Mouse (Mus musculus) lung, embryonic 14.5 days (tissue): ENCODE measurements around the gene Musk. TPM values are rescaled to one million over a fixed set of nuclear protein-coding genes. Genes with fewer than 3 reads are reported as not detected.
A peak's percentile ranks its signal among the peaks of the same experiment; 100 is the strongest.

ENCODE experiments used
- ATAC-seq: fragments of 200-750 bp; cut with Nextera tagmentation; 2 replicates; pipeline ENCODE4 v1.8.0; 2017; ENCODE audit warnings: mild to moderate bottlenecking, moderate TSS enrichment, moderate library complexity; ENCODE audit not compliant: insufficient read depth
- DNase-seq: peaks from one replicate; pipeline ENCODE4 v3.0.0-alpha.2; 2015
- H3K27ac ChIP-seq: fragments of 300-500 bp; sonication (generic); 2 replicates; pipeline ENCODE4 v1.5.1; 2014; ENCODE audit warnings: low read depth, mild to moderate bottlenecking, moderate library complexity
- H3K27me3 ChIP-seq: fragments of 300-500 bp; sonication (generic); 2 replicates; pipeline ENCODE4 v1.6.1; 2014; ENCODE audit warnings: low read length, control low read depth; ENCODE audit not compliant: insufficient read depth
- H3K36me3 ChIP-seq: fragments of 300-500 bp; sonication (generic); 2 replicates; pipeline ENCODE4 v1.6.1; 2014; ENCODE audit warnings: control low read depth; ENCODE audit not compliant: insufficient read depth
- H3K4me1 ChIP-seq: fragments of 300-500 bp; sonication (generic); 2 replicates; pipeline ENCODE4 v1.6.1; 2014; ENCODE audit warnings: antibody characterized with exemption, control low read depth; ENCODE audit not compliant: insufficient read depth
- H3K4me2 ChIP-seq: fragments of 300-500 bp; sonication (generic); 2 replicates; pipeline ENCODE4 v1.6.1; 2014; ENCODE audit warnings: mild to moderate bottlenecking
- H3K4me3 ChIP-seq: fragments of 300-500 bp; sonication (generic); 2 replicates; pipeline ENCODE4 v1.5.1; 2014; ENCODE audit warnings: low read depth, low read length
- H3K9ac ChIP-seq: fragments of 300-500 bp; sonication (generic); 2 replicates; pipeline ENCODE4 v1.6.1; 2014
- H3K9me3 ChIP-seq: fragments of 300-500 bp; sonication (generic); 2 replicates; pipeline ENCODE4 v1.6.1; 2016; ENCODE audit warnings: low read depth, low read length, control low read depth
- CTCF ChIP-seq: IDR thresholded peaks from 2 replicates; pipeline ENCODE4 v1.5.1; 2016; ENCODE audit warnings: antibody characterized with exemption, low read depth
- WGBS: fragments of 180-500 bp; shearing (Covaris S2); extraction: QIAGEN DNeasy Blood & Tissue Kit; methylation state at CpG from one replicate; pipeline ENCODE4 v1.1.7; 2014; 5-methylcytosine and 5-hydroxymethylcytosine counted together
- polyA plus RNA-seq: library from polyadenylated mRNA; unstranded; fragments of >200 nt; fragmentation: Nextera tagmentation; extraction: Ambion mirVana; gene quantifications from 2 replicates; pipeline ENCODE4 v1.2.1, GENCODE M21; 2014

Gene Musk
- polyA plus RNA-seq, 1 experiment from 2014 or later, result not detected

- ATAC-seq, result no peak; the same call in 1 of the 2 replicates
- Histone ChIP-seq H3K27me3 (no peaks in the 10 kb centered on the region), H3K9ac (no peak overlapping the region), H3K36me3 (no peaks in the 10 kb centered on the region), H3K27ac (no peak overlapping the region), H3K9me3 (no peaks in the 10 kb centered on the region), H3K4me1 (no peaks in the 10 kb centered on the region), H3K4me3 (no peak overlapping the region), H3K4me2 (no peak overlapping the region)
- 56% methylated on average over 13 of the region's 13 CpGs for WGBS
- peak; percentile 56 for DNase-seq
- peak; percentile 25; the same call in 1 of the 2 replicates for TF ChIP-seq CTCF
These were observed 127.7 kb downstream of the Musk start for GRCm38 (mm10) chr4:58413188-58414185.

- no peak for ATAC-seq
- H3K4me1 ChIP-seq, result no peaks in the 10 kb centered on the region
- no peaks in the 10 kb centered on the region for H3K36me3 ChIP-seq
- H3K9me3 ChIP-seq, result no peaks in the 10 kb centered on the region
- no peak overlapping the region for H3K4me3 ChIP-seq
- TF ChIP-seq CTCF, result no peak
- no peak overlapping the region for H3K4me2 ChIP-seq
- H3K9ac ChIP-seq, result no peak overlapping the region
- no peak for DNase-seq
- WGBS, result 89% methylated on average over 3 of the region's 3 CpGs
- H3K27ac ChIP-seq, result no peak overlapping the region
- H3K27me3 ChIP-seq, result no peaks in the 10 kb centered on the region
These were observed 129.8 kb downstream of the Musk start for GRCm38 (mm10) chr4:58415537-58415936.

GRCm38 (mm10) chr4:58417319-58417718, 131.6 kb downstream of the Musk start:
- ATAC-seq (no peak), DNase-seq (peak; percentile 76)
- no peaks in the 10 kb centered on the region for H3K27me3 ChIP-seq
- no peaks in the 10 kb centered on the region for H3K36me3 ChIP-seq
- H3K9me3 ChIP-seq, result no peaks in the 10 kb centered on the region
- H3K9ac ChIP-seq, result no peak overlapping the region
- H3K27ac ChIP-seq, result no peak overlapping the region
- H3K4me3 ChIP-seq, result no peak overlapping the region
- no peak for TF ChIP-seq CTCF
- no peak overlapping the region for H3K4me2 ChIP-seq
- H3K4me1 ChIP-seq, result no peaks in the 10 kb centered on the region
- WGBS, result 46% methylated on average over 4 of the region's 4 CpGs

GRCm38 (mm10) chr4:58419225-58419624, 133.5 kb downstream of the Musk start:
- Histone ChIP-seq H3K4me1 (no peaks in the 10 kb centered on the region), H3K27ac (no peak overlapping the region), H3K9me3 (no peaks in the 10 kb centered on the region), H3K4me2 (no peak overlapping the region), H3K27me3 (no peaks in the 10 kb centered on the region), H3K4me3 (no peak overlapping the region), H3K9ac (no peak overlapping the region), H3K36me3 (no peaks in the 10 kb centered on the region)
- peak; percentile 54 for TF ChIP-seq CTCF
- ATAC-seq, result no peak
- WGBS, result 24% methylated on average over 5 of the region's 5 CpGs
- DNase-seq, result peak; percentile 45

GRCm38 (mm10) chr4:58423276-58423930, 137.6 kb downstream of the Musk start:
- Histone ChIP-seq H3K9me3 (no peaks in the 10 kb centered on the region), H3K4me2 (no peak overlapping the region), H3K36me3 (no peaks in the 10 kb centered on the region), H3K4me3 (no peak overlapping the region), H3K27me3 (no peaks in the 10 kb centered on the region), H3K27ac (no peak overlapping the region), H3K4me1 (no peaks in the 10 kb centered on the region), H3K9ac (no peak overlapping the region)
- WGBS, result 45% methylated on average over 9 of the region's 9 CpGs
- DNase-seq (peak; percentile 63), ATAC-seq (no peak)
- no peak for TF ChIP-seq CTCF

Other genes starting within 250 kb of the Musk start
- 16.4 and 17.6 TPM in 2 replicates for gene Svep1, start 79.1 kb upstream of the Musk start, polyA plus RNA-seq